Mouse (Mus musculus) forebrain, embryonic 11.5 days (tissue): ENCODE results near the gene Spaca7. TPM values are rescaled to one million over a fixed set of nuclear protein-coding genes. Genes with fewer than 3 reads are reported as not detected.
A peak's percentile ranks its signal among the peaks of the same experiment; 100 is the strongest.

Source experiments
- ATAC-seq: fragments of 200-750 bp; cut with Nextera tagmentation; replicated peaks from 2 replicates; pipeline ENCODE4 v1.8.0; 2017; ENCODE audit warnings: moderate TSS enrichment; ENCODE audit not compliant: low FRiP score
- DNase-seq: peaks from one replicate; pipeline ENCODE4 v3.0.0-alpha.2; 2017; ENCODE audit warnings: low spot score
- H3K27ac ChIP-seq: fragments of 300-500 bp; sonication (generic); 2 replicates; pipeline ENCODE4 v1.5.1; 2014; ENCODE audit warnings: low read depth, low read length
- H3K27me3 ChIP-seq: fragments of 300-500 bp; sonication (generic); 2 replicates; pipeline ENCODE4 v1.6.1; 2014; ENCODE audit warnings: mild to moderate bottlenecking, low read length, mixed read lengths; ENCODE audit not compliant: control insufficient read depth, insufficient read depth
- H3K36me3 ChIP-seq: fragments of 300-500 bp; sonication (generic); 2 replicates; pipeline ENCODE4 v1.6.1; 2014; ENCODE audit warnings: mild to moderate bottlenecking, low read length, moderate library complexity, mixed read lengths; ENCODE audit not compliant: control insufficient read depth, insufficient read depth
- H3K4me1 ChIP-seq: fragments of 300-500 bp; sonication (generic); replicated peaks from 2 replicates; pipeline ENCODE4 v1.6.1; 2014; ENCODE audit warnings: low read length, mixed read lengths; ENCODE audit not compliant: control insufficient read depth, insufficient read depth
- H3K4me2 ChIP-seq: fragments of 300-500 bp; sonication (generic); 2 replicates; pipeline ENCODE4 v1.6.1; 2014; ENCODE audit warnings: low read depth, mild to moderate bottlenecking, low read length, moderate library complexity, mixed read lengths; ENCODE audit not compliant: severe bottlenecking
- H3K4me3 ChIP-seq: fragments of 300-500 bp; sonication (generic); 2 replicates; pipeline ENCODE4 v1.5.1; 2014; ENCODE audit warnings: low read depth, low read length
- H3K9ac ChIP-seq: fragments of 300-500 bp; sonication (generic); 2 replicates; pipeline ENCODE4 v1.6.1; 2014; ENCODE audit warnings: low read length
- H3K9me3 ChIP-seq: fragments of 300-500 bp; sonication (generic); 2 replicates; pipeline ENCODE4 v1.6.1; 2016; ENCODE audit warnings: low read length, mixed read lengths; ENCODE audit not compliant: control insufficient read depth
- WGBS: fragments of 180-500 bp; shearing (Covaris S2); extraction: QIAGEN DNeasy Blood & Tissue Kit; methylation state at CpG from one replicate; pipeline ENCODE4 v1.1.7; 2014; 5-methylcytosine and 5-hydroxymethylcytosine counted together
- polyA plus RNA-seq: library from polyadenylated mRNA; unstranded; fragments of >200 nt; fragmentation: Nextera tagmentation; extraction: Ambion mirVana; gene quantifications from 2 replicates; pipeline ENCODE4 v1.2.1, GENCODE M21; 2014

Spaca7 gene
- polyA plus RNA-seq, 1 experiment from 2014 or later = not detected

GRCm38 (mm10) chr8:12548255-12548654 lies 24.6 kb upstream of the Spaca7 start:
- peaks cover 6% of the 10 kb centered on the region; the same call in 1 of the 2 replicates for H3K4me1 ChIP-seq
- H3K27ac ChIP-seq = peak overlapping the region; percentile 85
- H3K9ac ChIP-seq = no peak overlapping the region
- peak overlapping the region; percentile 22; the same call in 1 of the 2 replicates for H3K4me2 ChIP-seq
- no peaks in the 10 kb centered on the region for H3K27me3 ChIP-seq
- DNase-seq = peak; percentile 92
- peak; percentile 95 for ATAC-seq
- 1% methylated on average over 15 of the region's 15 CpGs for whole genome bisulfite sequencing
- peaks cover 4% of the 10 kb centered on the region; the same call in 1 of the 2 replicates for H3K9me3 ChIP-seq
- H3K4me3 ChIP-seq = no peak overlapping the region
- no peaks in the 10 kb centered on the region for H3K36me3 ChIP-seq

GRCm38 (mm10) chr8:12548680-12549079 lies 24.1 kb upstream of the Spaca7 start:
- 15% methylated on average over 5 of the region's 5 CpGs for WGBS
- Histone ChIP-seq H3K4me3 (no peak overlapping the region), H3K36me3 (no peaks in the 10 kb centered on the region), H3K9me3 (peaks cover 4% of the 10 kb centered on the region; the same call in 1 of the 2 replicates), H3K4me2 (peak overlapping the region; percentile 26; the same call in 1 of the 2 replicates), H3K27ac (peak overlapping the region; percentile 85), H3K4me1 (peaks cover 6% of the 10 kb centered on the region; the same call in 1 of the 2 replicates), H3K27me3 (no peaks in the 10 kb centered on the region), H3K9ac (no peak overlapping the region)
- ATAC-seq = peak; percentile 18; the same call in 1 of the 2 replicates
- peak; percentile 59 for DNase-seq

GRCm38 (mm10) chr8:12555515-12556145 lies 17.2 kb upstream of the Spaca7 start:
- Histone ChIP-seq H3K9me3 (peaks cover 4% of the 10 kb centered on the region; the same call in 1 of the 2 replicates), H3K4me3 (no peak overlapping the region), H3K4me1 (peaks cover 3% of the 10 kb centered on the region; the same call in 1 of the 2 replicates), H3K27ac (no peak overlapping the region), H3K9ac (no peak overlapping the region), H3K27me3 (peaks cover 4% of the 10 kb centered on the region; the same call in 1 of the 2 replicates), H3K36me3 (no peaks in the 10 kb centered on the region), H3K4me2 (no peak overlapping the region)
- DNase-seq (peak; percentile 61), ATAC-seq (no peak)
- WGBS = 42% methylated on average over 15 of the region's 15 CpGs

- Histone ChIP-seq H3K9ac (no peak overlapping the region), H3K9me3 (no peaks in the 10 kb centered on the region), H3K36me3 (no peaks in the 10 kb centered on the region), H3K4me2 (no peak overlapping the region), H3K27ac (no peak overlapping the region), H3K4me3 (no peak overlapping the region), H3K4me1 (peaks cover 3% of the 10 kb centered on the region; the same call in 1 of the 2 replicates), H3K27me3 (peaks cover 7% of the 10 kb centered on the region; the same call in 1 of the 2 replicates)
- ATAC-seq (no peak), DNase-seq (no peak)
- 79% methylated on average over 3 of the region's 3 CpGs for WGBS
Observed at GRCm38 (mm10) chr8:12558786-12559185, 14.0 kb upstream of the Spaca7 start.

GRCm38 (mm10) chr8:12561403-12561960 lies 11.3 kb upstream of the Spaca7 start:
- no peak overlapping the region for H3K4me3 ChIP-seq
- H3K36me3 ChIP-seq = no peaks in the 10 kb centered on the region
- WGBS = 15% methylated on average over 11 of the region's 11 CpGs
- peaks cover 2% of the 10 kb centered on the region; the same call in 1 of the 2 replicates for H3K4me1 ChIP-seq
- DNase-seq (peak; percentile 85), ATAC-seq (peak; percentile 42; the same call in 1 of the 2 replicates)
- H3K4me2 ChIP-seq = no peak overlapping the region
- H3K9me3 ChIP-seq = no peaks in the 10 kb centered on the region
- no peak overlapping the region for H3K27ac ChIP-seq
- H3K9ac ChIP-seq = no peak overlapping the region
- peaks cover 7% of the 10 kb centered on the region; the same call in 1 of the 2 replicates for H3K27me3 ChIP-seq

- Histone ChIP-seq H3K36me3 (no peaks in the 10 kb centered on the region), H3K27me3 (0 out of 2 replicates have a peak, but pooled peaks cover 3% of the 10 kb centered on the region)
- ATAC-seq = peak; percentile 69
Observed at GRCm38 (mm10) chr8:12564307-12564706, 8.5 kb upstream of the Spaca7 start.

GRCm38 (mm10) chr8:12565488-12565887 lies 7.3 kb upstream of the Spaca7 start:
- Histone ChIP-seq H3K4me2 (no peak overlapping the region), H3K4me1 (peaks cover 2% of the 10 kb centered on the region; the same call in 1 of the 2 replicates), H3K4me3 (no peak overlapping the region), H3K36me3 (no peaks in the 10 kb centered on the region), H3K9me3 (no peaks in the 10 kb centered on the region), H3K9ac (no peak overlapping the region), H3K27me3 (0 out of 2 replicates have a peak, but pooled peaks cover 3% of the 10 kb centered on the region), H3K27ac (no peak overlapping the region)
- WGBS = 23% methylated on average over 10 of the region's 10 CpGs
- ATAC-seq = no peak
- no peak for DNase-seq

More at GRCm38 (mm10) chr8:12564307-12564706, 8.5 kb upstream of the Spaca7 start:
- H3K27ac ChIP-seq = no peak overlapping the region
- H3K4me3 ChIP-seq = no peak overlapping the region
- peak; percentile 74 for DNase-seq
- H3K4me1 ChIP-seq = peaks cover 2% of the 10 kb centered on the region; the same call in 1 of the 2 replicates
- WGBS = 3% methylated on average over 4 of the region's 4 CpGs
- H3K9me3 ChIP-seq = no peaks in the 10 kb centered on the region
- H3K9ac ChIP-seq = no peak overlapping the region
- H3K4me2 ChIP-seq = no peak overlapping the region

GRCm38 (mm10) chr8:12566509-12566908 lies 6.3 kb upstream of the Spaca7 start:
- Histone ChIP-seq H3K4me2 (no peak overlapping the region), H3K9ac (no peak overlapping the region), H3K27ac (no peak overlapping the region), H3K4me1 (peaks cover 2% of the 10 kb centered on the region; the same call in 1 of the 2 replicates), H3K27me3 (0 out of 2 replicates have a peak, but pooled peaks cover 3% of the 10 kb centered on the region), H3K4me3 (no peak overlapping the region), H3K9me3 (no peaks in the 10 kb centered on the region), H3K36me3 (no peaks in the 10 kb centered on the region)
- ATAC-seq (no peak), DNase-seq (no peak)
- 51% methylated on average over 7 of the region's 7 CpGs for WGBS
